Mouse (Mus musculus) heart, adult 9 months (tissue): ENCODE data around the gene Ulk4.
"Not testable (repeated sequence)": the region's sequence is repeated elsewhere in the genome, so short reads cannot be mapped to it uniquely, and the experiment has no call there.

Experiments used
- DNase-seq, 2 experiments: peaks; one replicate each; pipeline ENCODE4 v3.0.0; 2022; ENCODE audit warnings: low spot score in 2 of 2

Gene Ulk4

DNA sequence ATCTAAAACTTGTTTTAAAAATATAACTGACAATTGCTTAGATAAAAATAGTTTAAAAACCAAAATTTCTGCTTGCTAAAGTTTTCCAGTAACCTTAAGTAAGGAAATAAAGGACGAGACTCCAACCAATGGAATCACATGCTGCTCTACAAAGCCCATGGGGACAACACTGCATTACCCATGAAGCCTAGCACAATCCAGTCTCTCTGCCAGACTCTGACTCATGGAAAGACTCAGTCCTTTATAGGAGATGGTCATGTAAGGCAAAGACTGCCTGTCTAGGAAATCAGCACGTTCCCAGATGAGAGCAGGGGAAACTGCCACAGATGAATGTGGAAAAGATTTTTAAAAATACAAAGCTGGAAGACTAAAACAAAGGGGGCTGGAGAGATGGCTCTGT lies 23.0 kb downstream of the Ulk4 start:
- DNase-seq: peak; percentile 77 to 79

DNA sequence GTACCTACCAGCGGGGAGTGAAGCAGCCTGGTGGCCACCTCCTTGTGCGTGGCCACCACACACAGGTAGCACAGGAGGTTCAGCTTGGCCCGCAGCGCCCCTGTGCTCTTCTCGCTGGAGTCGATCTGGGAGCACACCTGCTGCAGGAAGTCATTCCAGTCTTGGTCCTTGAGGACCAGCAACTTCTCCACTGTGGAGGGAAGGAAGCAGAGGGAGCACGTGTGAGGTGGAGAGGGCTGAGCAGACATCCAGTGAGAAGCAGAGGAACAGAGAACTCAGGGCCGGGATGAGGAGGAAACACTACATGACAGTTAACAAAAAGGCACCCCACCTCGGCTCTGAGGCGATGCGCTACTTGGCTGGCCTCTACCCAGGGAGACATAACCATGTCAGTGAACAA lies 26.1 kb downstream of the Ulk4 start:
- peak; percentile 0 for DNase-seq

DNA sequence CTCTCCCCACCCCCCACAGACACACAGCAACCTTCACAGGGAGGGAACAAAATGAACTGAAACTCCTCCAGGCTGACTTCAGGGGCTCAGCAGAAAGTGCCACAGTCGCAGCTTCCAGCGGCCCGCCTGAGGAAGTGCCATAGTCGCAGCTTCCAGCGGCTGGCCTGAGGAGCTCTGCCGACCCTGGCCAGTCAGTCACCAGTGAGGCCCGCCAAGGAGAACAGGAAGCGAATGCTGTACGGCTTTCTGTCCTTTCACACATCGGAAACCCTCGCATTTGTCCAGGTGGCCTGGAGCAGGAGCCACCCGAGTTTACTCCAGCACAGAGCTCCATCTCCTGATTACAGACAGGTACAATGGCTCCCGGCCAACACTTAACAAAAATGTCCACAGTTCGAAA lies 27.2 kb downstream of the Ulk4 start:
- DNase-seq: peak; percentile 16 to 23

DNA sequence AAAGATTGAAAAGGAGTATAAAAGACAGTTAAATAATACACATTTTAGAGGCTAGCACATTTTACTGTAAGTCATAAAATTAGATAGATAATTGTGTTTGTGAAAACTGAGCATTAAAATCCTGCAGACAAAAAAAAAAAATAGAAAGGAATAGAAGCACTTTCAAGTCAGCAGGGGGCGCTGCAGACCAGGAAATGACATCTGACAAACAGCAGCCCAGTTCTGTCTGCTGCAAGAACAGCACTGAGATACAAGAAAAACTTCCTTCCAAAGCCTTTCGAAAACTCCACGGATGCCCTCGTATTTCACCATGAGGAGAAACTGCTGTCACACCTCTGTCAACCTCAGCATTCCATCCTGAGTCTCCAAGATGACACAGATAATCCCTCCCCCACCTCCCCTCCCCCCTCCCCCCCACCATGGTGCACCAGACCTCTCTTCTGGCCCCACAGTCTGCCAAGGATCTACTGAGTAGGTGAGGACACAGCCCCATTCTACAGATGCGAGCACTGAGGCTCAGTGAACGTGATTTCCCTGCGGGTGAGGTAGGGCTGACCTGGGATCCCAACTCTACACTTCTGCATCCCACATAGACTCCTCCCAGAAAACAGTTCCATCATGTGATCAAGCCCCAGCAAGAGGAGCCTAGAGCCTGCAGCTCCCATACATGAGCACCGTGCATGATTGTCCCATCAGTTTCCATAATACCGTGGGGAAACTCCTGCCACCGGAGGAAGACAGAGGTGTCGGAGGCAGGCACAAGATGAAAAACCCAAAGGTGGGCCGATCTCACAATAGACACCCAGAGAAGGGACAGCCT lies 28.8 kb downstream of the Ulk4 start:
- DNase-seq: peak; percentile 11 to 78

DNA sequence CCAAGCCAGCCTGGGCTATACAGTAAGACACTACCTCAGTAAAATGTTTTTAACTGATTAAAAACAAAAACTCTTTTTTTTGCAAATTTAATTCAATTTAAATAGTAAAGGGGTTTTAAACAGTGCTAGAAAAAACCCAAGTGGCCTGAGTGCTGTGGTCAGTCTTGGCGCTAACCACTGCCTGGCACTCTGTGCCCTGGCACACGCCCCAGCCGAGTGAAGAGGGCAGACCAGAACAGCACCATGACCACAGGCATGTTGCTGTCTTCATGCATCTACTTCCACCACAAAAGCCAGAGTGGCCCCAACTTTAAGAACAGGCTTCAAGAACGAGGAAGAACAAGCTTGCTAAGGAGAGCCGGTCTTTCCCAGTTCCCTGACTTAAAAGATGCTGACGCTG lies 29.9 kb downstream of the Ulk4 start:
- peak in 1 of 2 experiments; percentile 0 for DNase-seq

DNA sequence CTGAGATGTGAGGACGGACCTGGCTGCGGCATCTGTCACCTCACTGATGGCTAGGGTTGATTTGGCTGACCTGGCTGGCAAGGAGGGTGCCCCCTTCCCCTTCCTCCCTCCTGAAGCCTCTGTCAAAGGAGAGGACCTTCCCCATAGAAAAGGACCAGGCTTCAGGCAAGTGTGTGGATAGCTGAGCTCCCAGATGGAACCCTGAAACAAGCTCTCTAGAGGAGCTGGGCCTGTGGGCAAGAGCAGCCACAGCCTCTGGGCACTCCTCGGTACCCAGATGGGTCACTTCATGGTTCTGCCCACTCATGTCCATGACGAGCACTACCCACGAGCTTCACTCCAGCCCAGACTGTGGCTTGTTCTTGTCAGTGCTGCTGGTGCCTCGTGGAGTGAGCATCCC lies 34.7 kb downstream of the Ulk4 start:
- DNase-seq: peak in 1 of 2 experiments; percentile 0

DNA sequence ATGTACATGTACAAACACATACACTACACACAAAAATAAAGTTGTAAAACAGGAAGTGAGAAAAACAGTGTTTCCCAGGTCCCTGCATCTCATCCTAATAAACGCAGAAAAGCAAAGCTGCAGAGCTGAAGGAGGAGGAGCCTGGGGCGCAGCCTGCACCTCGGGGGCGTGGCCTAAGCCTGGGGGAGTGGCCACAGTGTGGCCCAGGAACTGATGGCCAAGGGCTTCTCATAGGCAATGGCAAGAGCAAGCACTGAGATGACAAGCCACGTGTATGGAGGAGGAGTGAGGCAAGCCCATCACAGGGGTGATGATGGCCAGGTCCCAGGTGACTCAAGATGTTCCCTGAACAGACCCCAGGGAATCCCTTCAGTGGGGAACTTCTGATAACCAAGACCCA lies 35.2 kb downstream of the Ulk4 start:
- peak; percentile 0 for DNase-seq

DNA sequence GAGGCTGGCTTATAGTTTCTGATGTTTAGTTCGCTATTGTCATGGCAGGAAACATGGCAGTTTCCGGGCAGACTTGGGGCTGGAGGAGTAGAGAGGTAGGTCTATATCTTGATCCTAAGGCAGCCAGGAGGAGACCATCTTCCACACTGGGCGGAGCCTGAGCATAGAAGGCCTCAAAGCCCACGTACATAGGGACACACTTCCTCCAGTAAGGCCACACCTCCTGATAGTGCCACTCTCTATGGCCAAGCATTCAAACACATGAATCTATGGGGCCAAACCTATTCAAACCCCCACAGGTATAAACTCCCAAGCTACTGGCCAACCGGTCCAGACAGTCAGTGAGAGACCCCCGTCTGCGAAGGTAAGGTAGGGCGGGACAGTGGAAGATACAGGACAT lies 35.6 kb downstream of the Ulk4 start:
- DNase-seq: peak in 1 of 2 experiments; percentile 0

DNA sequence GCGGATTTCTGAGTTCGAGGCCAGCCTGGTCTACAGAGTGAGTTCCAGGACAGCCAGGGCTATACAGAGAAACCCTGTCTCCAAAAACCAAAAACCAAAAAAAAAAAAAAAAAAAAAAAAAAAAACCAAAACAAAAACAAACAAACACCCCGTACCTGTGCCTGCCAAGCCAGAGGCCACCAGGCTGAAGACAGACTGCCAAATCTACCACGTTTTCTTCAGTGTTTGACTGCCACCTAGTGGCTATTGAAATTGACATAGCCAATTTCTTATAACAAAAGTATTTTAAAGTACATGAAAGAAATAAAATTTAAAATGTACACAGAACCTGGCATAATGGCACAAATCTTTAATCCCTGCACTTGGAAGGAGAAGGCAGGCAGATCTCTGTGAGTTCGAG lies 36.8 kb downstream of the Ulk4 start:
- peak; percentile 24 to 52 for DNase-seq

DNA sequence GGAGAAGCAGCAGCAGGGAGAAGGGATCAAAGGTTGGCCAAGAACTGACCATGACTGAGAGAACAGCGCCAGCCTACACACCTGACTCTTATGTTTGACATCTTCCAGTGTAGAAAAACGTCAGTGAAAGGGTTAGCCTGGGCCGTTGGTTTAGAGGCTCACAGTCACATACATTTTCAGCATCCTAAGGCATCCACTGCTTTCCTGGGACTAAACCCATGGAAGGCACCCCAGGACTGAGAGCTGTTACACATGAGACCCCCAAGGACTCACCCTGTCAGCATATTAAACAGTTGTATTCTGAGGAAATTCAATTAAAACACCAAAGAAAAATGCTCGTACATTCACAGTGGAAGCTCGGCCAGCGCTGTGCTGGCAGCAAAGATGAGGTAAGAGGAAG lies 37.4 kb downstream of the Ulk4 start:
- peak; percentile 0 for DNase-seq

DNA sequence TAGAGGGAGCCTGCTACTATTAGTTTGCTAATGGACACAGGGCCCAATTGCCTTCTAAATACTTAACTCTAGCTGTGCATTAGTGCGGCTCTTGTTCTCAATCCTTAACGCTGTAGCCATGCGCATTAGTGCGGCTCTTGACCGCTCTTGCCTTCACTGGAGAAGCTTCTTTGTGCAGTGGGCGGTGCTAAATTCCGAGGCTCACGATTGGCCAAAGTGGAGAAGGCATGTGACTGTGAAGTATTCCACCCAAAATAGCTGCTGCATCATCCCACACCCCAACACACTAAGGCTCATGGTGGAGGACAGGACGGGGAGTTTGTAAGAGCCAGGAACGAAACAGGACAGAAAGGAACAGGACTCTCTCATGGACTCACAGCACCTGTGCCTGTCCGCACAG lies 58.4 kb downstream of the Ulk4 start:
- no peak for DNase-seq

DNA sequence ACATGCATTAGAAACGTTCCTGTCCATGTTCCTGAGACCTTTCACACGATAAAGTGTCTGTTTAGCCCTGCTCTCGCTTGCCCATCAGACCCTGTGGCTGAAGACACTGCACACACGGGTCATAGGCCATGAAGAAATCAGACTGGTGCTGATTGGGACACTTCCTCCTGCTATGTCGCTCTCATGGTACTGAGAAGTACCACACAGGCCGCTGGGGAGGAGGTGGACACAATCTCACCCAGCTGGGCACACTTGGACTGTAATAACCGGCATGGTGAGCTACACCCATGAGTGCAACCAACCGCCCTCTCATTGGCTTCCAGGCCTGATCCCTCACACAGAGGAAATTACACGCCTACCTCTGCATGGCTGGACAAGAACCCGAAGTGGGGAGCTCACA lies 58.8 kb downstream of the Ulk4 start:
- no peak for DNase-seq

DNA sequence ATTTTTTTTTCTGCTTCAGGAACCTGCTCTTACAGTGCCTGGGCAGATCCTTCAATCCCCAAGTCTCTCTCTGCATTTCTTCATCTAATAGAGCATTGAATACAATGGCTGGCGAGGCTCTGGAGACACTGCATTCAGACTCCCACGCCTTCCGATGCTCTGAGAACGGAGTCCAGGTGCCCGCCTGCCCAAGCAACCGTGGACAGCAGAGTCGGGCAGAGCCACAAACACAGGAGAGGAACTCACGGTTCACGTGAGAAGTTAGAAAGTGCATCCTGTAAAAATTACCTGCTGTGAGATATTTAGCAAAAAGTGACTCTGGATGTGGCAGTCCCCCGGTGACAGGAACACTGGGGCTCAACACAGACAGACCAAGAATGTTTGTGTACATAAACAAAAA lies 59.3 kb downstream of the Ulk4 start:
- DNase-seq: no peak

DNA sequence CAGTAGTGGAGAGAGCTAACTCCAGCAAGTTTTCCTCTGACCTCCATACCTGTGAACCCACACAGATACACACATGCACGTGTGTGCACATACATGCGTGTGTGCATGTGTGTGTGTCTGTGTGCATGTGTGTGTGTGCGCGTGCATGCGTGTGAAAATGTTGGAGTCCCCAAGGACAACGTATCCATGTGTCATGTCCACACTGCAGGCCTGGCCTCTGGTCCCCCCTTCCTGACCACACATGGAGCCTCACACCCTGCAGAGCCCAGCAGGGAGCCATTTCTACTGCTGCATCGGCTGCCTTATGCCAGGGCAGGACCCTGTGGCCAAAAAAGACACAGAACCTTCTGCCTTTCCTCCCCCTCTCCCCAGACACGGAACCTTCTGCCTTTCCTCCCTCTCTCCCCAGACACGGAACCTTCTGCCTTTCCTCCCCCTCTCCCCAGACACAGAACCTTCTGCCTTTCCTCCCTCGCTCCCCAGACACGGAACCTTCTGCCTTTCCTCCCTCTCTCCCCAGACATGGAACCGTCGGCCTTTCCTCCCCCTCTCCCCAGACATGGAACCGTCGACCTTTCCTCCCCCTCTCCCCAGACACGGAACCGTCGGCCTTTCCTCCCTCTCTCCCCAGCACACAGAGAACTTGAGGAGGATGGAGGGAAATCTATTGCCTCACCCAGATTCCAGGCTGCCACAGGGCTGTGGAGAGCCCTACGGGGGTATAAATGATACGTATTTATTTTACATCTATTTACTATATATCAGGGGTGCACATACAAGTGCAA lies 60.3 kb downstream of the Ulk4 start:
- DNase-seq: no peak

DNA sequence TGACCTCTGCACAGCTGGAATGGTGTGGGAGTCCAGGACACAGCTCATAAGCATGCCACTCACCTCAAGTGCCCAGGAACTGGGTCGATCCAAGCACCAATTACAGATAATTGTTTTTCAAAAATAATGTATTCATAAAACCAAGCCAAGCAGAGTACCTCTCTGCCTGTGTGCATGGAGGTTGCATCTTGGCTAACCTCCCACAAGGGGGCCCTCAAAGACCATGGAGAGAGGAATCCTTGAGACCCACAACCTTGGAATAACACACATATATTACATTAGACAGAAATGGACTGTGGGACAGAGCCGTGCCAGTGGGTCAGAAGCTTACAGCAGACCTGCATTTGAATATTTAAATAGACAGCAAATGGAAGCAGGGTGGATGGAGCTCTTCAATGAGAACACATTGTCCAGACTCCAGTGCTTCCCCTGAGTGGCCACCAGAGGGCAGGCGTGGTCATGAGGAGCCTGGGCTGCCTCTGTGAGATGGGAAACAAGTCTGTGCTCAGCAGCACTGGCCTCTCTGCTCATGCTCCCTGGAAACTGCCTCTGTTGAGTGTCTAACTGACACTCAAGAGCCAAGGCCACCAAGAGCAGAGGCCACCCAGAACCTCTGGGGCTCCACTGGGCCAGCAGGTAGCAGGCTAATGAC lies 61.5 kb downstream of the Ulk4 start:
- DNase-seq: peak; percentile 19 to 31

DNA sequence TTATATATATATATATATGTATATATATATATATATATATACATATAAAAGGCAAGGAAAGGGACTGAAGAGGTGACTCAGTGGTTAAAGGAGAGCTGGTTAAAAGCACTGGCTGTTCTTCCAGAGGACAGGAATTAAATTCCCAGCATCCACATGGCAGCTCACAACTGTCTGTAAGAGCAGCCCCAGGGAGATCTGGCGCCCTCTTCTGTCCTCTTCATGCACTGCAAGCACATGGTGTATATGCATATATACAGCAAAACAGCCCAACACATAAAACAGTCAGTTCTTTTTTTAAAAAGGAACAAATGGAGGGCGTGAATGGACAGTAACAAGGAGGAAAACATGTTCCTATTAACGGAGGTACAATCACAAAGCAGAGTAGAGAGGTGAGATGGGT lies 64.7 kb downstream of the Ulk4 start:
- no peak for DNase-seq

DNA sequence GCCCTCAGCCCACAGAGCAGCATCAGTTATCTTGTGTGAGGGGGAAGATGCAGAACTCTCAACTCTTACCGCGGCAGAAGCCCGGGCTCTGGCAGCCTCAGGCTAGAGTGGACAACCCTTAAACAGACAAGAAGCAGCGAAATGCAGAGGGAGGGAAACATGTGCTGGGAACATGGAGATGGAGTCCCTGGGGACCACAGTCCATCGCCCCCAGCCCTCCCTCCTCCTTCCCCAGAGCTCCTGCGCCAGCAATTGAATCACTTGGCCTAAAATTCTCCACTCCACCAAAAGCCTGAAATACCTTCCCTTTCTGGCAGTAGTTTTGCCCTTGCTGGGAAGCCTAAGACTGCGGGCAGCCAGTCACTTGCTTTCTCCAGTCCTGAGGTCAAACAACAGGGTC lies 72.0 kb downstream of the Ulk4 start:
- no peak for DNase-seq

DNA sequence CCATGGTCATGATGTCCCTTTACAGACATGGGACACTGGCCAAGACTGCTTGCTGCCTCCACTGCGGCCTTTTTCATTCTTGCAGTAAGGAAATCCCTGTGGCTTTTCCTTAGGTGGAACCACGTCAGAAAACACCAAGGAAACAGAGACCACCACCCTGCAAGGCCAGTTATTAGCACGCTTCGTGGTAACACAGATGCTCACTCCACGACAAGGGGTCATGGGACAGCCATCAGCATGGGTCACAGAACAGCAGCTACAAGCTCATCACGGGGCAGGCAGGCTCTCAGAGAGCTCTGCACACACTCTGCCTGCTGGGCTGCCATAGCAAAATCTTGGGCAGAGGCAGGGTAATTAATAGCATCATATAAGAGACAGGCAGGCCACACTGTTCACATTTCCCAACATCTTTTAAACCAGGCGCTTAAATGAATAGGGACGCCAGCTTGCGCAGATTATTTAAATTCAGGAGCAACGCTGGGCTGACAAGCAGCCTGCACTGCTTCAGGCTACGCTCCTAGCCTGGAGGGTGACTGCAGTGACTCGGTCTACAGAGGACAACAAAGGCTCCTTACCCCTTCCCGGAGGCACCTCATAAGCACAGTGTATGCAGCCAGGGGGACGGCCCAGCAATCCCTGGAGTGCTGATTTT lies 72.7 kb downstream of the Ulk4 start:
- no peak for DNase-seq

DNA sequence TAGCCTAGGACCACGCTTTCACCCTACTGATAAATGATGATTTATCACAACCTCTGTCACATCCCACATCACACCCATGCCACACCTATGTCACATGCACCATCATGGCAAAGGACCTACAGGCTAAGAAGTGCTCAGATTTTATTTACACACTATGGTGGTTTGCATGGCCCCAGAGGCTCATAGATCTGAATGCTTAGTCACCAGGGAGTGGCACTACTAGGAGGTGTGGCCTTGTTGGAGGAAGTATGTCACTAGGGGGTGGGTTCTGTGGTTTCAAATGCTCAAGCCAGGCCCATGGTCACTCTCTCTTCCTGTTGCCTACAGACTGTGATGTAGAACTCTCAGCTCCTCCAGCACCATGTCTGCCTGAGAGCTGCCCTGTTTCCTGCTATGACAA lies 73.3 kb downstream of the Ulk4 start:
- no peak for DNase-seq

DNA sequence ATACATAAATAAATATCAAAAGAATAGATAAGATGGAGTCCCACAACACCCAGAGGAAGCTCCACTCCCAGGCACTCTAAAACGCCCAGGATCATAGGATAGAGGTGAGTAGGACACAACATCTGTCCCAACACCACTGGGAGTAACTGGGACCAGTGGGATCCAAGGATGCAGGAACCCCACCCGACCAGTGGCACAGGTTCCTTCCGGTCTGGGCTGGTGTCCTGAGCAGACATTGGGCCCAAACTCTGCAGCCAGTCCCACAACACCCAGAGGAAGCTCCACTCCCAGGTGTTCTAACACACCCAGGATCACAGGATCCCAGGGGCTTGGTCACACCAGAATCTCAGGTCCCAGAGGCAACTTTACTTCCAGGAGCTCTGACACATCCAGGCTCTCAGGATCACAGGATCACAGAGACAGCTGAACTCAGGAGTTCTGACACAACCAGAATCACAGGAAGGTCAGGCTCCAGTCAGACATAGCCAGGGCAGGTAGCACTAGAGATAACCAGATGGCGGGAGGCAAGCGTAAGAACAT lies 77.8 kb downstream of the Ulk4 start:
- not testable (repeated sequence) for DNase-seq

DNA sequence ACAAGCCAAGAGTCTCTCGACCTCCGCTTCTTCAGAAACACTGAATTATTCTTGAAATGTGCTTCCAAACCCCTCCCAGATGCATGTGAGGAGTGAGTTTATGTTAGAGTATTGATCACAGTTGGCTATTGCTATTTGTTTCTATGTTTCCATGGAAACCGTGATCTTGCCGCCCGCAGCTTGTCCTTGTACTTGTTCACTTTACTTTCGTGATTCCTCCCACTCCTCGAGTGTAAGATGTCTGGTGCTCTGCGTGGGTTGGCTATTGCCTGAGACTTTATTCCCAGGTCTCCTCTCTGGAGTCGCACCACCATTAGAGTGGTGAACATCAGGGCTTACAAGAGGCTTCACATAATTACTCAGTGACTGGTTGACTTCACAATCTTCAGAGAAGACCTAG lies 80.5 kb downstream of the Ulk4 start:
- DNase-seq: no peak

DNA sequence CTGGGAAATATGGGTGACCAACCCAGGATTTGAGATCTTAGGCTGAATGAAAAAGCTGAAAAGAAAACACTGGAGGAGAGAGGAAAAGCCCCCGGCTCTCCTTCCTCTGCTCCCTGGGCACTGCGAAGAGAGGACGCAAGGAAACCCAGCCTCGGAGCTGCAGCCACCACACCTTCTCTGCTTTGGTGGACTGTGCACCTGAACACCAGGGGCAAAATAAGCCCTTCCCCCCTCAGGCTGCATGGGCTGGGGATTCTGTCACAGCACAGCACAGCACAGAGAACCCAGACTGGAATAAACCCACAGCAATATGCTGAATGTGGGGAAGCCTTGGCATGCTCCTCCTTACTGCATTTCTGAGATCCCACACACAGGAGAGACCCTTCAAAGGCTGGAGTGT lies 81.9 kb downstream of the Ulk4 start:
- no peak for DNase-seq
